Mouse (Mus musculus) stomach, embryonic 14.5 days (tissue): ENCODE measurements at regions not wholly inside any gene's neighbourhood (a gene's known extent, or its start where the extent isn't known, plus 50 kb on each side); places are given as distances from the start of the nearest gene placed in this dataset.

ENCODE experiments used
- ATAC-seq: fragments of 200-750 bp; cut with Nextera tagmentation; 2 replicates; pipeline ENCODE4 v1.8.0; 2017; ENCODE audit warnings: low read depth, moderate TSS enrichment; ENCODE audit not compliant: insufficient number of reproducible peaks, insufficient read depth, low FRiP score
- H3K27ac ChIP-seq: fragments of 300-500 bp; sonication (generic); 2 replicates; pipeline ENCODE4 v1.5.1; 2014; ENCODE audit warnings: mild to moderate bottlenecking, low read length, moderate library complexity, mixed read lengths
- H3K27me3 ChIP-seq: fragments of 300-500 bp; sonication (generic); 2 replicates; pipeline ENCODE4 v1.6.1; 2014; ENCODE audit warnings: low read length, control low read depth, mixed read lengths; ENCODE audit not compliant: control insufficient read depth, insufficient read depth
- H3K36me3 ChIP-seq: fragments of 300-500 bp; sonication (generic); 2 replicates; pipeline ENCODE4 v1.6.1; 2014; ENCODE audit warnings: mild to moderate bottlenecking, control low read depth, low read length, moderate library complexity, mixed read lengths; ENCODE audit not compliant: control insufficient read depth, insufficient read depth
- H3K4me1 ChIP-seq: fragments of 300-500 bp; sonication (generic); 2 replicates; pipeline ENCODE4 v1.6.1; 2014; ENCODE audit warnings: low read length, control low read depth, mixed read lengths; ENCODE audit not compliant: control insufficient read depth, insufficient read depth
- H3K4me2 ChIP-seq: fragments of 300-500 bp; sonication (generic); replicated peaks from 2 replicates; pipeline ENCODE4 v1.6.1; 2014; ENCODE audit warnings: low read depth, low read length, control low read depth
- H3K4me3 ChIP-seq: fragments of 300-500 bp; sonication (generic); 2 replicates; pipeline ENCODE4 v1.5.1; 2014; ENCODE audit warnings: low read depth, low read length, control low read depth
- H3K9ac ChIP-seq: fragments of 300-500 bp; sonication (generic); replicated peaks from 2 replicates; pipeline ENCODE4 v1.6.1; 2014; ENCODE audit warnings: low read depth, mild to moderate bottlenecking, control low read depth, low read length, moderate library complexity, mixed read lengths
- H3K9me3 ChIP-seq: fragments of 300-500 bp; sonication (generic); 2 replicates; pipeline ENCODE4 v1.6.1; 2016; ENCODE audit warnings: low read depth, low read length, control low read depth; ENCODE audit not compliant: control insufficient read depth
- WGBS: fragments of 180-500 bp; shearing (Covaris S2); extraction: QIAGEN DNeasy Blood & Tissue Kit; methylation state at CpG from one replicate; pipeline ENCODE4 v1.1.7; 2014; 5-methylcytosine and 5-hydroxymethylcytosine counted together

GRCm38 (mm10) chr12:110393555-110393954 is 53.4 kb upstream of the Ppp2r5c start:
- H3K4me3 ChIP-seq, result no peak overlapping the region
- H3K36me3 ChIP-seq, result no peaks in the 10 kb centered on the region
- H3K27me3 ChIP-seq, result no peaks in the 10 kb centered on the region
- no peak for ATAC-seq
- no peaks in the 10 kb centered on the region for H3K4me1 ChIP-seq
- no peak overlapping the region for H3K9ac ChIP-seq
- no peak overlapping the region for H3K4me2 ChIP-seq
- 80% methylated on average over 7 of the region's 7 CpGs for whole genome bisulfite sequencing
- H3K27ac ChIP-seq, result no peak overlapping the region
- H3K9me3 ChIP-seq, result no peaks in the 10 kb centered on the region
